Mouse (Mus musculus) liver, adult 2 months (tissue): ENCODE data around the gene Gng4.

Experiments
- CTCF ChIP-seq: fragments of 200-500 bp; IDR thresholded peaks from 2 replicates; pipeline ENCODE4 v1.5.1; 2011; ENCODE audit warnings: low read depth, low read length, control low read depth
- POLR2A ChIP-seq: fragments of 200-500 bp; IDR thresholded peaks from 2 replicates; pipeline ENCODE4 v1.6.1; 2011; ENCODE audit warnings: low read length, control low read depth; ENCODE audit not compliant: insufficient read depth; ENCODE audit errors: extremely low read depth

- no peak for TF ChIP-seq CTCF
- TF ChIP-seq POLR2A: no peak
Measured at GRCm38 (mm10) chr13:13866339-13866738, 82.5 kb downstream of the Gng4 start.
